Comparison of ENCODE assay signal across 29 mouse cellular contexts in genomic region chr10:80911891-80912290, GRCm38 (mm10). TPM values are rescaled to one million over a fixed set of nuclear protein-coding genes. Genes with fewer than 3 reads are reported as not detected.
"Had no signal": no experiment of that assay in that cellular context is flagged by ENCODE, and none has a peak within 500 bp of the region (broad histone marks: within the 10 kb centered on the region; RNA-seq: fewer than 3 reads in every experiment).

No protein-coding gene starts in this region.

- H3K27me3 ChIP-seq: heart, embryonic 13.5 days; heart, embryonic 15.5 days; intestine, embryonic 15.5 days; kidney, embryonic 15.5 days; limb, embryonic 13.5 days; liver, embryonic 13.5 days; liver, embryonic 15.5 days had no signal

- H3K4me3 ChIP-seq: heart, adult 2 months; heart, embryonic 13.5 days; heart, embryonic 15.5 days; intestine, embryonic 15.5 days; kidney, embryonic 15.5 days; layer of hippocampus, adult 2 months; left cerebral cortex, adult 2 months; limb, embryonic 13.5 days; liver, embryonic 13.5 days; liver, embryonic 15.5 days had no signal

- H3K9ac ChIP-seq: heart, embryonic 13.5 days; heart, embryonic 15.5 days; hindbrain, embryonic 14.5 days; intestine, embryonic 15.5 days; kidney, embryonic 15.5 days; limb, embryonic 13.5 days; liver, embryonic 13.5 days; liver, embryonic 15.5 days had no signal

- H3K4me2 ChIP-seq: heart, embryonic 11.5 days; heart, embryonic 13.5 days; heart, embryonic 15.5 days; hindbrain, embryonic 14.5 days; intestine, embryonic 15.5 days; kidney, embryonic 15.5 days; limb, embryonic 13.5 days; liver, embryonic 11.5 days; liver, embryonic 13.5 days; liver, embryonic 15.5 days had no signal

- H3K27ac ChIP-seq: heart, adult 2 months; heart, embryonic 13.5 days; heart, embryonic 15.5 days; hindbrain, embryonic 14.5 days; intestine, embryonic 15.5 days; kidney, embryonic 15.5 days; kidney, postnatal 0 days; layer of hippocampus, adult 2 months; left cerebral cortex, adult 2 months; limb, embryonic 13.5 days; liver, embryonic 13.5 days; liver, embryonic 15.5 days had no signal

- ATAC-seq: hindbrain, embryonic 16.5 days; inflammation-experienced regulatory T-cells, adult 6 months; intestine, embryonic 15.5 days had no signal

- DNase-seq: gastrocnemius, postnatal 10 days; gastrocnemius, postnatal 25 days; heart, adult 11 months; heart, adult 2 months; heart, postnatal 14 days; heart, postnatal 36 days; kidney, adult 11 months; kidney, adult 2 months; kidney, adult 9 months; kidney, postnatal 14 days; kidney, postnatal 36 days; liver; liver, embryonic 13.5 days had no signal

- H3K9me3 ChIP-seq: heart, embryonic 13.5 days; heart, embryonic 15.5 days; intestine, embryonic 15.5 days; kidney, embryonic 15.5 days; limb, embryonic 13.5 days; liver, embryonic 13.5 days; liver, embryonic 15.5 days had no signal

RNA-seq across cellular contexts. Expression of gene Tmprss9, which starts 40.2 kb away (rescaled TPM):
- polyA plus RNA-seq: heart, embryonic 11.5 days; heart, postnatal 0 days; inflammation-experienced regulatory T-cells, adult 6 months; kidney, embryonic 15.5 days; limb, embryonic 11.5 days; liver, embryonic 11.5 days; liver, embryonic 15.5 days had no signal
